Mouse (Mus musculus): Measurements from ENCODE around the gene Slc25a3. TPM values are rescaled to one million over a fixed set of nuclear protein-coding genes. Genes with fewer than 3 reads are reported as not detected.
A peak's percentile ranks its signal among the peaks of the same experiment; 100 is the strongest.

Gene Slc25a3
- polyA plus RNA-seq, 1 experiment from 2014 or later: 919 TPM

DNA sequence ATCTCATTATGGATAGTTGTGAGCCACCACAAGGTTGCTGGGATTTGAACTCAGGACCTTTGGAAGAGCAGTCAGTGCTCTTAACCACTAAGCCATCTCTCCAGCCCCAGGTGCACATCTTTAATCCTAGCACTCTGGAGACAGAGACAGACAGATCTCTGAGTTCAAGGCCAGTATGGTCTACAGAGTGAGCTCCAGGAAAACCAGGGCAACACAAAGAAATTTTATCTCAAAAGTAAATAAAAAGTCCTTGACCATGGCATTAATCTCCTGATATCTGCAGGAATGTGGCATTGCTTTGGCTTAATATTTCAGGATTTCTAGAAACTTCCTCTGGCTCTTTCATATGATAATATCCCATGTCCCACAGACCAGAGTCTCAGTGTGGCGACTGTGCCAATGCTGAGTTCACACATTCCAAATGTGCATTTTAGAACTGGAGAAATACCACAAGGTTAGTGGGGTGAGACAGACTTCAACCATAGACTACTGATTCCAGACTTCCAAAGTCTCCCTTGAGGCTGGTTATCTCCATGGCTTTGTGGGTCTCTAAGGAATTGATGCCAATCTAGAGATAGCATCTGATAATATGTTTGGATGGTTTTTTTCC, 4.8 kb upstream of the Slc25a3 start:
- in situ Hi-C loops (cut with MboI; ENCODE audit: low pct_unique_long_range_greater_than_20kb): no loop called here
- POLR2A ChIA-PET: interaction anchor here (0.6 kb wide), 1 partner anchor 1619 kb away, joined by 3 read pairs; no protein-coding TSS in a partner anchor
- CTCF ChIA-PET: no interaction called here
- no peak for TF ChIP-seq CTCF (IDR thresholded peaks at IDR 0.05)
- ATAC-seq (peak; percentile 95), DNase-seq (ENCODE audit: low read depth, low spot score) (peak; percentile 59)
- H3K27me3 ChIP-seq: no peaks in the 10 kb centered on the region

DNA sequence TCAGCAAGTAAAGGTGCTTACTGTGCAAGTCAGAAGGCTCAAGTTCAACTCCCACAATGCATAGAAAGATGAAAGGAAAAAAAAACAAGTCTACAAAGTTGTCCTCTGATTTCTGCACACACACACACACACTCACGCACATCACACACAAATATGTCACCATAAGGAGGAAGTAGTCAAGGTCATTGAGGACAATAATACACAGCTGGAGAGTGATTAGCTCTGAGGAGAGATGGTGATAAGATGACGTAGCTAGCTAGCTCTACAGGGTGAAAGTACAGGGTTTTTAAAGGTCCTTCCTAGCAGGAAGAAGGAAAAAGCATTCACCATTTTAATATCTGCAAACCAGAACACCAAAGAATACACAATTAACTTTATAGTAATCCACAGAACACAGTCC, 3.5 kb upstream of the Slc25a3 start:
- CTCF ChIA-PET: no interaction called here
- TF ChIP-seq CTCF (IDR thresholded peaks at IDR 0.05): no peak
- in situ Hi-C loops (cut with MboI; ENCODE audit: low pct_unique_long_range_greater_than_20kb): no loop called here
- DNase-seq (ENCODE audit: low read depth, low spot score) (no peak), ATAC-seq (no peak)
- no peaks in the 10 kb centered on the region for H3K27me3 ChIP-seq
- POLR2A ChIA-PET: no interaction called here

DNA sequence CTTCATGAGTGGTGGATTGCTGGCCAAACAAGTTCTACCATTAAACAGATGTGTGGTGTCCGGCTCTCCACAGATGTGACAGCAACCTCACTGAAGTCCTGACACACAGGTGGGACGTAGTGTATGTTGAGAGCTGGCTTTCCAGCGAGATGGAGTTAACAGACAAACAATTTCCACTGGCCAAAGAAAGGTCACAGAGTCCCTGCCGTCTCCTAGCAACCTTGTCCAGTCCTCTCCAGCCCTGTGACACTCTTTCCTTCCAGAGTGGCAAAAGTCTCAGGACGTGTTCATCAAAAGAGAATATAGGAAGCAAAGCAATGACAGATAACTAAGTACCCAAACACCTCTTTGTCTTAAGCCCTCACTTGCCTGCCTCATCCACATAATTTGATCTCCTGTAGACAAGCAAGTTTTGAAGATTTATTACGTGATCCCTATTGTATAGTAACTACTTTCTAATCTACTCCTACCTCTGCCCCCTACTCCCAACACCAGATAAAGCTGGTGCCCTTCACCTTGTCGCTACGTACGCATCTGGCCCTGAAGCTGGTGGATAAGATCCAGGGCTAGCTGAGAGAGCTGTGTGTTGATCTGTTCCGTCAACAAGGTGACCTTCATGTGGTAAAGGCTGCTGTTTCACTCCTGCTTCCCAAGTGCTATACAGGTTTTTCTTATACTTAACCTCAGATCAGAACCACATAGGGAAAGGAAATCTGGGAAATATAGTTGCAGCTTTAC, 2.9 kb upstream of the Slc25a3 start:
- POLR2A ChIA-PET: no interaction called here
- no peaks in the 10 kb centered on the region for H3K27me3 ChIP-seq
- CTCF ChIA-PET: no interaction called here
- no peak for ATAC-seq
- no peak for DNase-seq (ENCODE audit: low read depth, low spot score)
- in situ Hi-C loops (cut with MboI; ENCODE audit: low pct_unique_long_range_greater_than_20kb): no loop called here
- no peak for TF ChIP-seq CTCF (IDR thresholded peaks at IDR 0.05)

- in situ Hi-C loops (cut with MboI; ENCODE audit: low pct_unique_long_range_greater_than_20kb): no loop called here
- POLR2A ChIA-PET: interaction anchor here (0.6 to 1.3 kb wide), 6 partner anchors 9 to 383 kb away, joined by 3 to 4 read pairs (median 3); no protein-coding TSS in a partner anchor
- CTCF ChIA-PET: interaction anchor here (1.1 to 2.3 kb wide), 3 partner anchors 11 to 34 kb away, joined by 4 to 5 read pairs (median 5); no protein-coding TSS in a partner anchor
- peak; percentile 45 for ATAC-seq
- no peak for DNase-seq (ENCODE audit: low read depth, low spot score)
- H3K27me3 ChIP-seq: no peaks in the 10 kb centered on the region
- no peak for TF ChIP-seq CTCF (IDR thresholded peaks at IDR 0.05)
These were observed 505 bp downstream of the Slc25a3 start for GRCm38 (mm10) chr10:91123281-91123827.

DNA sequence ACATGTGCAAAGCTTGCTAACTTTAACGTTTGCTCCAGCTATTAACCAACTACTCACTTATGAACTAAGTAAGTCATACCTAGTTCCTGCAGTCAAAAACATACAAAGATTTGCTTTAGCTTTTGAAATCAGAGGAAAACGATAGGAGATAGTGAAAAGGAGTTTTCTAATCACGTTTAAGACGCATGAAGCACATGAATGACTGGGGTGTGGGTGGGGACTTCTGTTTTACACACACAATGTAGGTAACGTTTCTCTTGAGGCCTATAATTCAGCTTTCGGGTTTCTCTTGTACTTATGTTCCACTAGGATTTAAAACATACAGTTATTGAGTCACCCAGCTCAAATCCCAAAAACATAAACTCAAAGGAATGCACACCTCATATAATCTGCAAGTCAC, 1.2 kb downstream of the Slc25a3 start:
- ChIA-PET POLR2A (interaction anchor here (0.9 to 1.3 kb wide), 2 partner anchors 10 to 12 kb away, joined by 3 read pairs; no protein-coding TSS in a partner anchor), CTCF (interaction anchor here (0.8 to 2.3 kb wide), 5 partner anchors 11 to 50 kb away, joined by 3 to 5 read pairs (median 4); no protein-coding TSS in a partner anchor)
- TF ChIP-seq CTCF (IDR thresholded peaks at IDR 0.05): no peak
- in situ Hi-C loops (cut with MboI; ENCODE audit: low pct_unique_long_range_greater_than_20kb): no loop called here
- no peak for ATAC-seq
- DNase-seq (ENCODE audit: low read depth, low spot score): no peak
- no peaks in the 10 kb centered on the region for H3K27me3 ChIP-seq

GRCm38 (mm10) chr10:91116958-91117357, 6.9 kb downstream of the Slc25a3 start:
- DNase-seq (ENCODE audit: low read depth, low spot score): no peak
- H3K27me3 ChIP-seq: no peaks in the 10 kb centered on the region
- in situ Hi-C loops (cut with MboI; ENCODE audit: low pct_unique_long_range_greater_than_20kb): no loop called here
- ChIA-PET CTCF (interaction anchor here (1.5 kb wide), 1 partner anchor 24 kb away, joined by 3 read pairs; no protein-coding TSS in a partner anchor), POLR2A (no interaction called here)
- ATAC-seq: no peak
- no peak for TF ChIP-seq CTCF (IDR thresholded peaks at IDR 0.05)

DNA sequence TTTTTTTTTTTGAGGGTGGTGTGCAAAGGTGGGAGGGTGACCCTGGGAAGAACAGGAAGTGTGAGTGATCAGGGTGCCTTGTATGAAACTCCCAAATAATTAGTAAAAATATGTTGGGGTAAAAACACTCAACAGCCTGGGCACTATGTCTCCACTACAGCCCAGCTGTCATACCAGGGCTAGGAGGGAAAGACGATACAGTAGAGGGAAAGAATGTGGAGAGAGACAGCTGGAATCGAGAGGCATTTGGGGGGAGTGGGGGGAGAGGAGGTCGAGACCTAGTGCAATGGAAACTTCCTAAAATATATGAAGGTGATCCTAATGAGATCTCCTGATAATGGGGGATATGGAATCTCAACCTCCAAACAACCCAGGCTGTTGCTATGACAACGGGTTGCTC, 14.0 kb downstream of the Slc25a3 start:
- ChIA-PET CTCF (interaction anchor here (1.9 kb wide), 1 partner anchor 17 kb away, joined by 6 read pairs; no protein-coding TSS in a partner anchor), POLR2A (no interaction called here)
- in situ Hi-C loops (cut with MboI; ENCODE audit: low pct_unique_long_range_greater_than_20kb): no loop called here
- TF ChIP-seq CTCF (IDR thresholded peaks at IDR 0.05): no peak
- ATAC-seq: no peak
- H3K27me3 ChIP-seq: no peaks in the 10 kb centered on the region
- DNase-seq (ENCODE audit: low read depth, low spot score): no peak

DNA sequence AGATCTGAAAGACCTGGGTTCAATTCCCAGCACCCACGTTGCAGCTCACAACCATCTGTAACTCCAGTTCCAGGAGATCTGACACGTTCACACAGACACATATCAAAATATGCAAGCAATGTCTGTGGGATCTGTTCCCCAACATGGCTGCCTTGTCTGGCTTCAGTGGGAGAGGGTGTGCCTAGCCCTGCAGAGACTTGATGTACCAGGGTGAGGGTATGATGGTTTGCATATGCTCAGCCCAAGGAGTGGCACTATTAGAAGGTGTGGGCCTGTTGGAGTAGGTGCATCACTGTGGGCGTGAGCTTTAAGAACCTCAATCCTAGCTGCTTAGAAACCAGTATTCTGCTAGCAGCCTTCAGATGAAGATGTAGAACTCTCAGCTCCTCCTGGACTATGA, 17.9 kb downstream of the Slc25a3 start:
- CTCF ChIA-PET: no interaction called here
- ATAC-seq: no peak
- no peak for DNase-seq (ENCODE audit: low read depth, low spot score)
- in situ Hi-C loops (cut with MboI; ENCODE audit: low pct_unique_long_range_greater_than_20kb): no loop called here
- no peaks in the 10 kb centered on the region for H3K27me3 ChIP-seq
- no peak for TF ChIP-seq CTCF (IDR thresholded peaks at IDR 0.05)
- POLR2A ChIA-PET: no interaction called here

DNA sequence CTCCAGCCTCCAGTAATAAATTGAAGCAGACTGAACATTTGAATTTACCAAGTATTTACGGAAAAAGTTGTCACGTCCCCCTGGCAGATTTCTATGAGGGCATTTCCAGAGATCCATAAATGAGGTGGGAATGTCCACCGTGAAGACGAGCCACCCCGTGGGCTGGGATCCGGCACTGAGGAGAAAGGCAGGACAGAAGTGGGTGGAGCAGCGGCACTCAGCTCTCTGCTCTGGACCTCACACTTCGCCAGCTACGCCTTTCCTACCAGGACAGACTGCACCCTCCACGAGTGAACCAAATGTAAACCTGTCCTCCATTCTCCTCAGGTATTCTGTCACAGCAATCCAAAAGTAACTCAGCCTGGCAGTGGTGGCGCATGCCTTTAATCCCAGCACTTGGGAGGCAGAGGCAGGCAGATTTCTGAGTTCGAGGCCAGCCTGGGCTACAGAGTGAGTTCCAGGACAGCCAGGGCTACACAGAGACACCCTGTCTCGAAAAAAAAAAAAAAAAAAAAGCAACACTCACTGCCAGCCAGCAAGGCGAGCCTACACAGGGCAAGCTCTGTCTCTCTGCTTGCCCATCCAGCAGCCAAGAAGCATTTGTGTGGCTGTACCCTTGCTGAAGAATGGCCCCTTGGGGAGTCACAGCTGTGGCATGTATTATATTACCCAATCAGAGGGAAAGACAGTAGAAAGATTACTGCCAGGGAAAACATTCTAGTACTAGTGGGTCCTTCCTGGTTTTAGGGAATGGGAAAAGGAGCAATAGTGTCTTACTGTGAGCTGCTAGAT, 20.9 kb downstream of the Slc25a3 start:
- H3K27me3 ChIP-seq: no peaks in the 10 kb centered on the region
- CTCF ChIA-PET: interaction anchor here (1.1 kb wide), 1 partner anchor 39 kb away, joined by 3 read pairs; no protein-coding TSS in a partner anchor
- DNase-seq (ENCODE audit: low read depth, low spot score): no peak
- POLR2A ChIA-PET: no interaction called here
- no peak for ATAC-seq
- no peak for TF ChIP-seq CTCF (IDR thresholded peaks at IDR 0.05)
- in situ Hi-C loops (cut with MboI; ENCODE audit: low pct_unique_long_range_greater_than_20kb): no loop called here

DNA sequence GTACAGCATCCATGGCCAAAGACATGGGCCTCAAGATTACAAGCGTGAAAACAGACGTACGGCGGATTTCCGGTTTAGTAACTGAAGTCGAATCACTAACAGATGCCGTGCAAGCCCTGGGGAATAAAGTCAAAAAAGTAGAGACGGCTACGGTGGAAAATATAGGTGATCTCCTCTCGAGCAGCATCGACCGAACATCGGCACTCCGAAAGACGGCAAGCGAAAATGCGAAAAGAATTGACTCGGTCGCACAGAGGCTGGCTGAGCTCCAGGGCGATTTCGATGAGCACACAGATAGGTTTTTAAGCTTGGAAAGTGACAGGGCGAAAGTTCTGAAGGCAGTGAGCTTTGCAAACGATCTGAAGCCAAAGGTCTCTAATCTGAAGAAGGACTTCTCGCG, 21.9 kb downstream of the Slc25a3 start:
- in situ Hi-C loops (cut with MboI; ENCODE audit: low pct_unique_long_range_greater_than_20kb): no loop called here
- ChIA-PET CTCF (interaction anchor here (0.6 to 1.5 kb wide), 4 partner anchors 14 to 75 kb away, joined by 3 to 4 read pairs (median 3); no protein-coding TSS in a partner anchor), POLR2A (interaction anchor here (0.9 kb wide), 1 partner anchor 9 kb away, joined by 5 read pairs; no protein-coding TSS in a partner anchor)
- no peaks in the 10 kb centered on the region for H3K27me3 ChIP-seq
- DNase-seq (ENCODE audit: low read depth, low spot score) (no peak), ATAC-seq (no peak)
- no peak for TF ChIP-seq CTCF (IDR thresholded peaks at IDR 0.05)

Measured in Patski (cell line).